Mouse (Mus musculus) hindbrain, embryonic 13.5 days (tissue): ENCODE data around the gene Mcoln2. TPM values are rescaled to one million over a fixed set of nuclear protein-coding genes. Genes with fewer than 3 reads are reported as not detected.
A peak's percentile ranks its signal among the peaks of the same experiment; 100 is the strongest.

Experiments
- ATAC-seq: fragments of 200-750 bp; cut with Nextera tagmentation; 2 replicates; pipeline ENCODE4 v1.8.0; 2017; ENCODE audit warnings: moderate TSS enrichment; ENCODE audit not compliant: low FRiP score
- H3K27ac ChIP-seq: fragments of 300-500 bp; sonication (generic); 2 replicates; pipeline ENCODE4 v1.5.1; 2015; ENCODE audit warnings: inconsistent platforms, mild to moderate bottlenecking, moderate library complexity
- H3K27me3 ChIP-seq: fragments of 300-500 bp; sonication (generic); 2 replicates; pipeline ENCODE4 v1.6.1; 2015; ENCODE audit warnings: mild to moderate bottlenecking, inconsistent platforms
- H3K36me3 ChIP-seq: fragments of 300-500 bp; sonication (generic); 2 replicates; pipeline ENCODE4 v1.6.1; 2015; ENCODE audit warnings: mild to moderate bottlenecking, inconsistent platforms
- H3K4me1 ChIP-seq: fragments of 300-500 bp; sonication (generic); replicated peaks from 2 replicates; pipeline ENCODE4 v1.6.1; 2015; ENCODE audit warnings: inconsistent platforms
- H3K4me2 ChIP-seq: fragments of 300-500 bp; sonication (generic); 2 replicates; pipeline ENCODE4 v1.6.1; 2015; ENCODE audit warnings: inconsistent platforms, mild to moderate bottlenecking, moderate library complexity
- H3K4me3 ChIP-seq: fragments of 300-500 bp; sonication (generic); 2 replicates; pipeline ENCODE4 v1.5.1; 2015; ENCODE audit warnings: mild to moderate bottlenecking, inconsistent platforms
- H3K9ac ChIP-seq: fragments of 300-500 bp; sonication (generic); 2 replicates; pipeline ENCODE4 v1.6.1; 2015; ENCODE audit warnings: mild to moderate bottlenecking, inconsistent platforms
- H3K9me3 ChIP-seq: fragments of 300-500 bp; sonication (generic); 2 replicates; pipeline ENCODE4 v1.6.1; 2016; ENCODE audit warnings: inconsistent platforms
- WGBS: fragments of 180-500 bp; shearing (Covaris S2); methylation state at CpG from one replicate; pipeline ENCODE4 v1.1.7; 2015; 5-methylcytosine and 5-hydroxymethylcytosine counted together
- polyA plus RNA-seq: library from polyadenylated mRNA; unstranded; fragments of >200 nt; fragmentation: Nextera tagmentation; extraction: Ambion mirVana; gene quantifications from 2 replicates; pipeline ENCODE4 v1.2.1, GENCODE M21; 2015

Mcoln2 gene
- polyA plus RNA-seq = 0.27 and 0.47 TPM in 2 replicates

DNA sequence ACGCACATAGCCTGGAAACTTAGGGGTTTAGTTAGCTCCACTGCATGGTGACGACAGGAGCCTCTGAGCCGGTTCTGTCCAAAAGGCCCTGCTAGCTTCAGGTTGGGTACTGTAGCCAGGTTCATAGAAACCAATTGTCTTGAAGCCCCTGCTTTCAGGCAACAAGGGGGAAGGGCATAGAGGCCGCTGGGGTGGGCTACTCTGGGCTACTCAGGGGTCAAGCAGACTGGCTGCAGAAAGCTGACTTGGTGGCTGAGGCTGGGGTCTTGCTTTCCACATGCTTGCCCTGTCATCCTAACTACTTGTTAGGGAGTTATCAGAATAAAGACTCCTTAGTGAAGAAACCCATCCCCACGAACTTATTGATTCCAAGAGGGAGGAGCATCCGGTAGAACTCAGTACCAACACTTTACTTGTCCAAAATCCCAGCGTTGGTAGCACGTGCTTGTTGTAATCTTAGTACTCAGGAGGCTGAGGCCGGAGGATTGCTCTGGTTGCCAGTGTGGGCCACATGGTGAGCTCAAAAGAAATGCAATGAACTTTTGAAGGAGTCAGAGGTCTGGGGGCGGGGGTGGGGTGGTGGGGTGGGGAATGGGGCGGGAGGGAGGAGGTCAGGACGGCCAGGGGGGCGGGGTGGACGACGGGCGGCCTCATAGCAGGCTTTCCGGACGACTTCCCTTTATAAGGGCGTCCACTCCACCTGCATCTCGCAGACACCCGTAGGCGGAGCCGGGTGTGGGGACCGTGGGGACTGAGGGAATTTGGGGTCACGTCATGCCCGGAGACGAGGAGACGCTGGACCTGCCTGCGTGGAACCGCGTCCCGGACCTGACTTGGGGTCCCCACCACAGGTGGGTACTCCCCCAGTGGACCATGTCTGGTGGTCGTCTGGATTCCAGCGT is at the start of gene Mcoln2:
Gene Mcoln2, plus strand, starts transcription at position 678 of the 902 bp plus-strand sequence.
- H3K9ac ChIP-seq = peak within 1 kb of the TSS; percentile 60
- peaks cover 18% of the 10 kb centered on the region for H3K4me1 ChIP-seq
- ATAC-seq = peak; percentile 52
- peaks cover 5% of the 10 kb centered on the region; the same call in 1 of the 2 replicates for H3K9me3 ChIP-seq
- peaks cover 54% of the 10 kb centered on the region for H3K27me3 ChIP-seq
- no peak within 1 kb of the TSS for H3K27ac ChIP-seq
- H3K4me2 ChIP-seq = peak within 1 kb of the TSS; percentile 64
- H3K36me3 ChIP-seq = no peaks in the 10 kb centered on the region
- 16% methylated on average over 30 of the region's 34 CpGs for WGBS
- H3K4me3 ChIP-seq = peak within 1 kb of the TSS; percentile 38

DNA sequence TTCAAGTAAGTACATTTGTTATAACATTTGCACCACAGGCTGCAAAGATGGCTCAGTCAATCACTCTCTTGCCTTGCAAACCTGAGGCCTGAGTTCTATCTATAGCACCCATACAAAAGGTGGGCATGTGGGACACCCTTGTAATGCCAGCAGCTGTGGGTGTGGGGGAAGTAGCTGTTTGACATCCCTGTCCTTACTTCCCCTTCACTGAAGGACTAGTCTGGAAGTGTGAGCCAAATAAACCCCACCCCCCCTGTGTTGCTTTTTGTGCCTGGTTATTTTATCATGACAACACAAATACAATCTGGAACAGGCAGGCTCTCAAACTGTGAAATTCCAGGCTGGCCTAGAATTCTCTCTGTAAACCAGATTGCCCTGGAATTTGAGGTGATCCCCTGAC is 49.7 kb upstream of the Mcoln2 start:
- no peak overlapping the region for H3K4me2 ChIP-seq
- no peaks in the 10 kb centered on the region for H3K27me3 ChIP-seq
- no peaks in the 10 kb centered on the region for H3K36me3 ChIP-seq
- no peak overlapping the region for H3K27ac ChIP-seq
- ATAC-seq = no peak
- no peak overlapping the region for H3K4me3 ChIP-seq
- no peaks in the 10 kb centered on the region for H3K4me1 ChIP-seq
- no peak overlapping the region for H3K9ac ChIP-seq
- no peaks in the 10 kb centered on the region for H3K9me3 ChIP-seq

DNA sequence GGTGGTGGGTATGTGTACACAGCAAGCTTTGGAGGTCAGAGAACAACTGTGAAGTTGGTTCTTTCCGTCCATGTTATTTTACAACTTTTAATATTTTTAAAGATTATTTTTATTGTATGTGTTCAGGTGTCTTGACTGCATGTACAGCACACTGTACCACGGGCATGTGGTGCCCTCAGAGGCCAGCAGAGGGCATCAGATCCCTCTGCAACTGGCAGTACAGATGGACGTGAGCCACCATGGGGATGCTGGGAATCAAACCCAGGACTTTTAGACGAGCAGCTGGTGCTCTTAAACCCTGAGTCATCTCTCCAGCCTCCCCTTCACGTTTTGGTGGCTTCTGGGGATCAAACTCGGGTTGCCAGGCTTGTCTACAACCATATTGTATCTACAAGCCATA is 47.6 kb upstream of the Mcoln2 start:
- no peak for ATAC-seq
- Histone ChIP-seq H3K4me3 (no peak overlapping the region), H3K27me3 (no peaks in the 10 kb centered on the region), H3K36me3 (no peaks in the 10 kb centered on the region), H3K4me1 (peaks cover 1% of the 10 kb centered on the region; the same call in 1 of the 2 replicates), H3K9me3 (no peaks in the 10 kb centered on the region), H3K4me2 (no peak overlapping the region), H3K27ac (no peak overlapping the region), H3K9ac (no peak overlapping the region)
- 65% methylated on average over 6 of the region's 6 CpGs for whole genome bisulfite sequencing

DNA sequence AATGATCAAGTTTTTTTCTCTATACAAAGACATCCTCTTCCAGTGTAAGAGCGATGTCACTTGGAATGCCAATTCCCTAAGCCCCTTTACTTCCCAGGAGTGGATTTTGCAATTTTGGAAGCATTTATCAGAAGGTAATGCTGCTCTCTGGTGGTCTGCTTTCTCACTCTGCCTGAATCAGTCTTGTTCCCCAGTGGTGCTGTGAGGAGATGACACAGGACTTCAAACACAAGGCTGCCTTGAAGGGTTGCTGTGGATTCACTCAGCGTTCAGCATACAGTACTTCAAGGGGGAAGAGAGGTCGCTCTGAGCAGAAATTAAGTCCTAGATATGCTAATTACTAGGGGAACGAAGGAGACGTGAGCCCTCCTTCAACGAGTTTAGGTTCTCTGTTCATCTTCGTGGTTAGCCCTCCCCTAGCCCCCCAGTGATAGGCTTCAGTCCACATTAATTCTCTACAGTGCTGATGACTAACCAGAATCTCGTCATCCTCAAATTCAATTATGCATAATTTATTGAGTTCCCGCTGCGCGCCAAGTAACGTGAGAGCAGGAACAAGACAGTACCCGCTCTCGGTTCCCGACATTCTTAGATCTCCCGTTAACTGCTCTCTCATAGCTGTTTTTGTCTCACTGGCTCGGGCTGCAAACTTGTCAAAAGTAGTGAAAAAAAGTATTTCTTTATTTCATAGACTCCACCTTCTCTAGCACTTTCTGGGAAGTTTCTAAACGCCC is 42.4 kb upstream of the Mcoln2 start:
- Histone ChIP-seq H3K9ac (peak overlapping the region; percentile 51), H3K4me3 (peak overlapping the region; percentile 42), H3K4me1 (peaks cover 7% of the 10 kb centered on the region; the same call in 1 of the 2 replicates), H3K27ac (no peak overlapping the region), H3K4me2 (peak overlapping the region; percentile 67), H3K27me3 (0 out of 2 replicates have a peak, but pooled peaks cover 3% of the 10 kb centered on the region), H3K36me3 (no peaks in the 10 kb centered on the region), H3K9me3 (no peaks in the 10 kb centered on the region)
- WGBS = 5% methylated on average over 18 of the region's 18 CpGs
- ATAC-seq = peak; percentile 80

DNA sequence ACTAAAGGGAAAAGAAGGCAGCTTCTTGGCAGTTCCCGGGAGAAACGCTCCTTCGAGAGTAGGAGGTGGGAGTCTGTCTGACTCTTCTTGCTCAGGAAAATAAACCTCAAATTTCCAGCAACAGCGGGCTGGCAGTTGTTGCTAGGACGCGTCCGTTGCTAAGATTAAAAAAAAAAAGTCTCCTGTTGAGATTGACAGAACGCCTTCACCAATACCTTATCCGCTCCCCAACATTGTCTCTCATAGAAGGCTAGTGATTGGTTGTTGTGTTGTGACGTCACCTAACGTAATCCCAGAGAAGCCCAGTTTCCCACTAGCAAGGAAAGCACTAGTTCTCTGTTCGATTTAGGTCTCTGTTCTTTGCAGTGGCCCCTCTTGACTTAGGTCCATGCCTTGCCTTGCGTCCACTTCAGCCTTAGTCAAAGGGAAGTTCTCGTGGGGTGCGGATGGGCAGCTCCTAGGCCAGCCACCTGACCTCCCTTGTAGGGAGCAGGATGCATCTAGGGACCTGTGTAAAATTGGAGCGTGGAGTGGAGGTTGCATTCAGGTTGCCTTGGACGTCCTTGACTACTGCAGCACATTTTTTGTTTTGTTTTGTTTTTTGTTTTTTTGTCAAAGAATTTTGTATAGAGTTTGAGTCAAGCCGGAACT is 41.6 kb upstream of the Mcoln2 start, which contains the start of gene Wdr63:
Gene Wdr63, minus strand, starts transcription at position 210 of the 651 bp plus-strand sequence.
- H3K4me1 ChIP-seq = peaks cover 7% of the 10 kb centered on the region; the same call in 1 of the 2 replicates
- WGBS = 11% methylated on average over 18 of the region's 18 CpGs

DNA sequence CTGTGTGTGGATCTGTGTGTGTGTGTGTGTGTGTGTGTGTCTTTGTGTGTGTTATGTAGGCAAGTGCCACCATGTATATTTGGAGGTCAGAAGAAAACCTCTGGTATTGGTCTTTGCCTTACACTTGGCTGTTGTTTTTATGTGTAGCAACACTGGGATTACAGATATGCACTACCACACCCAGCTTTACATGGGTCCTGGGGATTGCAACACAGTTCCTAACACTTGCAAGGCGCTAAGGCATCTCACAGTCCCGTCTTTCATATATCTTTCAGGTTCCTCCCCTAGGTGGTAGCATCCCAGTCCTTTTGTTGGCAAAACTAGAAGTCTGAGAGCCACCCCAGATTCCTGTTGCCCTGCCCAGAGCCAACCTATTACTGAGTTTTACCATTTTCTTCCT is 40.7 kb upstream of the Mcoln2 start:
- H3K9me3 ChIP-seq = no peaks in the 10 kb centered on the region
- H3K36me3 ChIP-seq = no peaks in the 10 kb centered on the region
- WGBS = 82% methylated on average over 2 of the region's 2 CpGs
- no peak overlapping the region for H3K27ac ChIP-seq
- H3K9ac ChIP-seq = no peak overlapping the region
- no peak overlapping the region for H3K4me3 ChIP-seq
- ATAC-seq = no peak
- peaks cover 3% of the 10 kb centered on the region; the same call in 1 of the 2 replicates for H3K27me3 ChIP-seq
- no peak overlapping the region for H3K4me2 ChIP-seq
- H3K4me1 ChIP-seq = peaks cover 7% of the 10 kb centered on the region; the same call in 1 of the 2 replicates

More for the DNA sequence above, 41.6 kb upstream of the Mcoln2 start, which contains the start of gene Wdr63:
- Histone ChIP-seq H3K27me3 (0 out of 2 replicates have a peak, but pooled peaks cover 3% of the 10 kb centered on the region), H3K9me3 (no peaks in the 10 kb centered on the region), H3K36me3 (no peaks in the 10 kb centered on the region), H3K4me3 (peak within 1 kb of the TSS; percentile 42), H3K27ac (no peak within 1 kb of the TSS), H3K4me2 (peak within 1 kb of the TSS; percentile 67), H3K9ac (peak within 1 kb of the TSS; percentile 51)
- ATAC-seq = peak; percentile 96

DNA sequence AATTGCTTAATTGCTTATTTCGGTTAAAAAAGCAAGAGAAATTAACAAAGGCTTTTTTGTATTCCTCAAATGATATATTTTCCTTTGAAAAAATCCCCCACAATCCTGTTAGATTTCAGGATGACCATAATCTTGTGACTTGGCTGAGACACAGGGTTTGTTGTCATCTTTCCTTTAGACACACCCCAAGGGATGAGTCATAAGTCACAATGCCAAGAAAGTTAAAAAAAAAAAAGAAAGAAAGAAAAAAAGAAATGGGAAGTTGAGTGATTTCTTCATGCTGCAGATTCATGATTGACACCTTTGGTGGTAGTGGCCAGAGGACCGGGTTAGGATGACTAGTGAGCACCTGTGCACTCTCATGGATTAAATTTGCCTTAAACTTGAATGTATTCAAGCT is 39.3 kb upstream of the Mcoln2 start:
- no peaks in the 10 kb centered on the region for H3K36me3 ChIP-seq
- H3K9ac ChIP-seq = no peak overlapping the region
- peaks cover 7% of the 10 kb centered on the region; the same call in 1 of the 2 replicates for H3K4me1 ChIP-seq
- H3K27ac ChIP-seq = no peak overlapping the region
- H3K4me2 ChIP-seq = no peak overlapping the region
- H3K27me3 ChIP-seq = peaks cover 3% of the 10 kb centered on the region; the same call in 1 of the 2 replicates
- WGBS = 94% methylated on average over 2 of the region's 2 CpGs
- H3K4me3 ChIP-seq = no peak overlapping the region
- no peaks in the 10 kb centered on the region for H3K9me3 ChIP-seq
- ATAC-seq = no peak

DNA sequence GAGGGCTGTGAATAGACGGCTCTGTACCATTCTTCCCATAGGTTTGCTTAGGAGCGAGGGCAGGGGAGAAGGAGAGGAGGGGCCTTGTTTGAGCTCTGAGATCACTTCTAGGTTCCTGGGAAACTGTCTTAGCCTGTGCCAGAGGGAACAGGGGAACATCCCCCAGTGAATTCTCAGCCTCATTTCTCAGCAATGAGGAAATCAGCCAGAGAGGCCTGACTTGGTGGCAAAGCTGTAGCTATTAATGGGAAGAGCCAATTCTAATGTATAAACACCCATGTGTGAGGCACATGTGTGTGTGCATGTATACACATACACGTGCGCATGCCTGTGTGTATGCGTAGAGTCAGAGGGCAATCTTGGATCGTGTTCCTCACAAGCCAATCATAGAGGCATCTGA is 38.7 kb upstream of the Mcoln2 start:
- Histone ChIP-seq H3K4me3 (no peak overlapping the region), H3K4me2 (no peak overlapping the region), H3K4me1 (peaks cover 7% of the 10 kb centered on the region; the same call in 1 of the 2 replicates), H3K27me3 (peaks cover 3% of the 10 kb centered on the region; the same call in 1 of the 2 replicates), H3K27ac (no peak overlapping the region), H3K9me3 (no peaks in the 10 kb centered on the region), H3K36me3 (no peaks in the 10 kb centered on the region), H3K9ac (no peak overlapping the region)
- WGBS = 77% methylated on average over 6 of the region's 6 CpGs
- no peak for ATAC-seq

DNA sequence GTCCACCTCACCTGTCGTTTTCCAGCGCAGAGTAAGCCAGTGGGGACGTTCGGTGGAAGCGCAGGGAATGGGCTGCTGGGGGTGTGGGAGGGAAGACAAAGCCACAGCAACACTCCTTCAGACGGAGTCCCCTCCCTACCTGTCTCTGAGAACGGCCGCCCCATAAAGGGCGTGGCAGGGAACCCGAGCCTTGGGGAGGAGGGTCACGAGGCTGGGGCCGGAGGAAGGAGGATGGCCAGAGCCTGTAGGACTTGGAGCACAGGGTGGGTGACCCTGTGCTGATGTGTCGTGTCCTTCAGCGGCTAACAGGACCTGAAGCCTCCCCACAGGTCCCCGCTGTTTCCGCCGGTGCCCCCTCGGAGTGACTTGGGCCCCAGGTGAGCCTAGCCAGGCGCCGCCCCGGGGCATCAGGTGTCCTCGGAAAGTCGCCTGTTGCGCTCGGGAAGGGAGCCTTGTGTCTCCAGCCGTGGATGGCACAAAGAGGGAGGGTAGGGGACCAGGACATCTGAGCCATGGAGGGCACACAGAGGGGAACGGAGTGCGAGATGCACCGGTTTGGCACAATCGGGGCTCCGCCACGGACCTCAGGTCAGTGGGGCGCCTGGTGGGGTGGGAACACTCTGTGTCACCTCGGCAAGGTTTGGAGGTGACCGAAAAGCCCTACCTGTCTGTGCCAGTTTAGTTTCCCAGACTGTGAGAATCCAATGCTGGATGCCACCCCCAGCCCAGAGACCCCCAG is 32.2 kb upstream of the Mcoln2 start, which contains the start of gene Mcoln3:
Gene Mcoln3, plus strand, starts transcription at position 193 of the 739 bp plus-strand sequence.
- H3K9me3 ChIP-seq = no peaks in the 10 kb centered on the region
- H3K27me3 ChIP-seq = peaks cover 33% of the 10 kb centered on the region
- H3K4me1 ChIP-seq = peaks cover 13% of the 10 kb centered on the region
- no peak within 1 kb of the TSS for H3K9ac ChIP-seq
- no peak within 1 kb of the TSS for H3K4me3 ChIP-seq
- ATAC-seq = 0 out of 2 replicates have a peak, but pooled peaks have one; percentile 24
- WGBS = 9% methylated on average over 35 of the region's 35 CpGs
- no peaks in the 10 kb centered on the region for H3K36me3 ChIP-seq
- no peak within 1 kb of the TSS for H3K27ac ChIP-seq
- peak within 1 kb of the TSS; percentile 31 for H3K4me2 ChIP-seq

DNA sequence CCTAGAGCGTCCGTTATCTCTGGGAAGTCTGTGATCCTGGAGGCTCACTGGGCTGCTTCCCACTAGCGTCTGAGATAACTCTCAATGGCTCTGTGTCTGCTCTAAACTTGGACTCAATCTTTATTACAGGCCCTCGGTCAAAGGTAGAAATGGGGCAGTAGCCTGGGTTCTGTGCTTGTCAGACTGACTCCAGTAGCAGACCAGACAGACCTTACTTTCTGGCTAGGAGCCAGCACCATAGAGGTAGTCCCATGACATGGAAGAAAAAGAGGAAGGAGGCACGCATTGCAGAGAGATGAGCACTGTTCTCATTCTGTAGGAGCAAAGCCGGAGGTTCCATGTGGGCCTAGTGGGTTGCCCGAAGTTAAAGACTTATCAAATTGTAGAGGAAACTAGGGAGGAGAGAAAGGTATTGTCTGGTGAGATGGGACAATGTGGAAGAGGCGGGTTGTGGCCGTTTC is 31.6 kb upstream of the Mcoln2 start:
- H3K4me3 ChIP-seq = no peak overlapping the region
- ATAC-seq = no peak
- H3K4me2 ChIP-seq = no peak overlapping the region
- WGBS = 64% methylated on average over 9 of the region's 9 CpGs
- peaks cover 33% of the 10 kb centered on the region for H3K27me3 ChIP-seq
- peaks cover 13% of the 10 kb centered on the region for H3K4me1 ChIP-seq
- no peaks in the 10 kb centered on the region for H3K36me3 ChIP-seq
- H3K27ac ChIP-seq = no peak overlapping the region
- H3K9ac ChIP-seq = no peak overlapping the region
- H3K9me3 ChIP-seq = no peaks in the 10 kb centered on the region
